11 mouse cellular contexts compared by ENCODE assay signal in the genomic region with DNA sequence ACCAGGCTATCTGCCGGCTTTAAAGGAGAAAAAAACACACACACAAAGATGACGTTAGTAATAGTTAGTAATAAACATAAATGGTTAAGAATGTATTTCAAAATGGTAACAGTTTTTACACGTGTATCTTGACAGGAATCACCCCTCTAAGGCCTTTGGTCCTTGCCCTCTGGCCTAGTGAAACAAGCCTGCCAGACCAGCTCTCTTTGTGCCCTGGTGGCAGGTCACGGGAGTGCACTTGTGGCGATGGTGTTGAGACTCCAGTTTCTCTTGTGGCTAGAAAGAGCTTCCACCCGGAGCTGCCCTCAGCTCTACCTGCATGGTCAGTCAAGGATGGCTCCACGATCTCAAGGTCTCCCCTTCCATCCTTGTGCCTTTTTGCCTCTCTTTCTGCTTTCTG.
DNase-seq lines count a peak whose midpoint lies in the region; ATAC-seq and TF ChIP-seq lines count a peak whose summit lies in the region.
"Had no signal": no experiment of that assay in that cellular context is flagged by ENCODE, and none has a peak within 500 bp of the region (broad histone marks: within the 10 kb centered on the region; RNA-seq: fewer than 3 reads in every experiment).

No protein-coding gene starts in this region.

- H3K27me3 ChIP-seq in kidney, adult 2 months (replicated peaks; ENCODE audit: control insufficient read depth, insufficient read depth, low read length): no peaks in the 10 kb centered on the region
- H3K27me3 ChIP-seq in kidney, embryonic 15.5 days: no peaks in the 10 kb centered on the region
- H3K27me3 ChIP-seq: forebrain, embryonic 12.5 days; midbrain, embryonic 12.5 days had no signal

- no peak for TF ChIP-seq POLR2A in kidney, adult 2 months (IDR thresholded peaks at IDR 0.05; ENCODE audit: low read depth, low read length)

- H3K4me3 ChIP-seq in kidney, adult 2 months (ENCODE audit: insufficient read depth, low read depth, low read length): no peak overlapping the region
- no peak overlapping the region for H3K4me3 ChIP-seq in kidney, embryonic 15.5 days (replicated peaks)
- H3K4me3 ChIP-seq: forebrain, embryonic 12.5 days; midbrain, embryonic 12.5 days had no signal

- no peaks in the 10 kb centered on the region for H3K4me1 ChIP-seq in kidney, adult 2 months (ENCODE audit: control insufficient read depth, insufficient read depth, low read length)
- H3K4me1 ChIP-seq in kidney, embryonic 15.5 days: peaks cover 13% of the 10 kb centered on the region
- H3K4me1 ChIP-seq: forebrain, embryonic 12.5 days; midbrain, embryonic 12.5 days had no signal

- H3K27ac ChIP-seq in kidney, adult 2 months (ENCODE audit: insufficient read depth, low read depth, low read length): no peak overlapping the region
- no peak overlapping the region for H3K27ac ChIP-seq in kidney, embryonic 15.5 days
- H3K27ac ChIP-seq: forebrain, embryonic 12.5 days; midbrain, embryonic 12.5 days had no signal

- TF ChIP-seq CTCF in kidney, adult 2 months (conservative IDR thresholded peaks at IDR 0.05; ENCODE audit: insufficient read depth, insufficient read length, low read depth, low read length): peak; percentile 57

- H3K9ac ChIP-seq in kidney, embryonic 15.5 days: no peak overlapping the region
- H3K9ac ChIP-seq: forebrain, embryonic 12.5 days; midbrain, embryonic 12.5 days had no signal

- H3K9me3 ChIP-seq in kidney, embryonic 15.5 days (replicated peaks): no peaks in the 10 kb centered on the region
- H3K9me3 ChIP-seq: forebrain, embryonic 12.5 days; midbrain, embryonic 12.5 days had no signal

- ATAC-seq in kidney, embryonic 15.5 days (replicated peaks; ENCODE audit: low FRiP score): no peak
- ATAC-seq in frontal cortex, adult (ENCODE audit: low TSS enrichment): no peak
- ATAC-seq in erythroblast, adult 5-6 weeks (replicated peaks; ENCODE audit: low FRiP score, poor library complexity, severe bottlenecking): no peak
- ATAC-seq: intestine, embryonic 16.5 days had no signal

- peak; percentile 48 for DNase-seq in kidney, adult 2 months
- DNase-seq in ES-CJ7 (ENCODE audit: low read depth, low spot score) (peak; percentile 55), ZHBTc4 (ENCODE audit: low read depth, low spot score) (peak; percentile 54)
- DNase-seq in kidney, postnatal 4 days: peak; percentile 62 to 71
- DNase-seq in adrenal gland, postnatal 25 days: no peak

- no peak overlapping the region for H3K4me2 ChIP-seq in kidney, embryonic 15.5 days
- H3K4me2 ChIP-seq: forebrain, embryonic 12.5 days; midbrain, embryonic 12.5 days had no signal

- no peaks in the 10 kb centered on the region for H3K36me3 ChIP-seq in kidney, adult 2 months (ENCODE audit: control insufficient read depth, insufficient read depth, low read length)
- no peaks in the 10 kb centered on the region for H3K36me3 ChIP-seq in kidney, embryonic 15.5 days
- H3K36me3 ChIP-seq: forebrain, embryonic 12.5 days; midbrain, embryonic 12.5 days had no signal

- 63% methylated on average over 7 of the region's 7 CpGs for WGBS in kidney, adult 2 months
- 65% methylated on average over 7 of the region's 7 CpGs for WGBS in kidney, embryonic 15.5 days
